In genomic region chr11:117326140-117326725, GRCm38 (mm10) we compare ENCODE assay signal across 8 mouse cellular contexts.
A peak's percentile ranks its signal among the peaks of the same experiment; 100 is the strongest.
DNase-seq lines count a peak whose midpoint lies in the region; ATAC-seq and TF ChIP-seq lines count a peak whose summit lies in the region.

No protein-coding gene starts in this region.

- no peaks in the 10 kb centered on the region for H3K36me3 ChIP-seq in heart, embryonic 15.5 days

- ATAC-seq in heart, embryonic 15.5 days (replicated peaks; ENCODE audit: insufficient number of reproducible peaks, insufficient read depth, low FRiP score, low read depth), result no peak
- ATAC-seq in megakaryocyte, adult 5-6 weeks (ENCODE audit: poor library complexity, severe bottlenecking), result peak; percentile 63

- H3K9ac ChIP-seq in heart, embryonic 15.5 days, result 0 out of 2 replicates have a peak overlapping the region, but pooled peaks have one; percentile 26

- H3K4me1 ChIP-seq in heart, embryonic 15.5 days (replicated peaks), result peaks cover 66% of the 10 kb centered on the region

- peak overlapping the region; percentile 33; the same call in 1 of the 2 replicates for H3K4me2 ChIP-seq in heart, embryonic 15.5 days

- no peak for DNase-seq in layer of hippocampus, adult 2 months (ENCODE audit: low spot score in 2 of 2)
- no peak for DNase-seq in layer of hippocampus, postnatal 25 days (ENCODE audit: extremely low spot score in 1 of 2, low spot score in 1 of 2)
- peak; percentile 87 for DNase-seq in WW6 (ENCODE audit: low read depth, low spot score)
- DNase-seq in cerebellum, adult 11 months, result no peak
- DNase-seq in urinary bladder, postnatal 4 days (ENCODE audit: low spot score in 2 of 2), result no peak
- no peak for DNase-seq in gastrocnemius, adult 8-10 months (ENCODE audit: low spot score in 2 of 2)

- peak; percentile 55 for TF ChIP-seq CTCF in layer of hippocampus, adult 2 months (conservative IDR thresholded peaks at IDR 0.05)

- 50% methylated on average over 4 of the region's 4 CpGs for WGBS in heart, embryonic 15.5 days

- peak overlapping the region; percentile 70; the same call in 1 of the 2 replicates for H3K27ac ChIP-seq in layer of hippocampus, adult 2 months
- peak overlapping the region; percentile 30; the same call in 1 of the 2 replicates for H3K27ac ChIP-seq in heart, embryonic 15.5 days

- H3K9me3 ChIP-seq in heart, embryonic 15.5 days (replicated peaks), result no peaks in the 10 kb centered on the region

- H3K27me3 ChIP-seq in heart, embryonic 15.5 days, result no peaks in the 10 kb centered on the region

- no peak overlapping the region for H3K4me3 ChIP-seq in layer of hippocampus, adult 2 months
- no peak overlapping the region for H3K4me3 ChIP-seq in heart, embryonic 15.5 days
